Mouse (Mus musculus) spleen, postnatal 10 days (tissue): ENCODE measurements around the gene Sox14.
A peak's percentile ranks its signal among the peaks of the same experiment; 100 is the strongest.

Experiments used
- DNase-seq, 2 experiments: peaks; one replicate each; pipeline ENCODE4 v3.0.0; 2021 to 2022; ENCODE audit warnings: low spot score in 2 of 2

Gene Sox14

DNA sequence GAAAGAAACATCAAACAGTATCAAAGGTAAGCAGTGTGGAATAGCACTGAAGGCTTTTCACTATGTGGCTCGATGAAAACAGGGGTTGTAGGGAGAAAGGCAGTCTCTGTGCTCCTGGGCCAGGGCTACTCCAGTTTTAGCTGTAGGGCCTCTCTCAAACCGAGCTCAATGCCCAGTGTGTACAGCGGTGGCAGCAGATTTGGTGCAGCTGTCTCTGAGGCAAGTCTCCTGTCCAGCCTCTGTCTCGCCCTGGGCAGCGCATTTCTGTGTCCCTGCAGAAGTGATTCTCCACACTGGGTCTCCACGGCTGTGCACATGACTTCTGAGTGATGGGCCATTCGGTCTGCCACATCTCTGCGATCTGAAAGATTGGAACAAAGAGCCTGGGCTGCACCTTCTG lies 27.6 kb downstream of the Sox14 start:
- no peak for DNase-seq

- peak; percentile 11 to 63 for DNase-seq
These were observed 29.1 kb downstream of the Sox14 start for GRCm38 (mm10) chr9:99846820-99847219.

GRCm38 (mm10) chr9:99839367-99839766 lies 36.6 kb downstream of the Sox14 start:
- DNase-seq, result no peak

- DNase-seq, result no peak
These were observed 37.1 kb downstream of the Sox14 start for GRCm38 (mm10) chr9:99838877-99839276.

DNA sequence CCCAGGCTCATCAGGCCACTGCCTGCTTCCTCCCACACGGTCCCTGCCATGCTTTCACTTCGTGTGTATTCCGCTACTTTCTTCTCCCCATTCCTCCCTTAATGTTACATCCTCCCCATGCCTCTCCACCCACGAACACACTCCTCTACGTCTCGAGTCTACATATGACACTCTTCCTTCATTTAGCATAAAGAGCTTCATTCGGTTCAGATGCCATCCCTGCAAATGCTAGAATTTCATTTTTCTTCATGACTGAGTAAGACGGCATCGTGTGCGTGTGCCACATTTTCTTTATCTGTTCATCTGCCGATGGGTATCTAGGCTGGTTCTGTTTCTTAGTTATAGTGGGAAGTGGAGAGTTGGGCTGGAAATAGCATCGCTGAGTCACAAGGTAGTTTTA lies 39.3 kb downstream of the Sox14 start:
- DNase-seq, result no peak

GRCm38 (mm10) chr9:99835624-99836430 lies 40.1 kb downstream of the Sox14 start:
- DNase-seq, result no peak
